Mouse (Mus musculus) midbrain, embryonic 15.5 days (tissue): ENCODE measurements around the gene Tns4. TPM values are rescaled to one million over a fixed set of nuclear protein-coding genes. Genes with fewer than 3 reads are reported as not detected.

ENCODE experiments used
- ATAC-seq: fragments of 200-750 bp; cut with Nextera tagmentation; replicated peaks from 2 replicates; pipeline ENCODE4 v1.8.0; 2017; ENCODE audit warnings: moderate TSS enrichment
- H3K27ac ChIP-seq: fragments of 300-500 bp; sonication (generic); 2 replicates; pipeline ENCODE4 v1.5.1; 2015; ENCODE audit warnings: mild to moderate bottlenecking, inconsistent platforms
- H3K27me3 ChIP-seq: fragments of 300-500 bp; sonication (generic); replicated peaks from 2 replicates; pipeline ENCODE4 v1.6.1; 2015; ENCODE audit warnings: inconsistent platforms
- H3K36me3 ChIP-seq: fragments of 300-500 bp; sonication (generic); replicated peaks from 2 replicates; pipeline ENCODE4 v1.6.1; 2015; ENCODE audit warnings: inconsistent platforms
- H3K4me1 ChIP-seq: fragments of 300-500 bp; sonication (generic); 2 replicates; pipeline ENCODE4 v1.6.1; 2015; ENCODE audit warnings: inconsistent platforms
- H3K4me2 ChIP-seq: fragments of 300-500 bp; sonication (generic); 2 replicates; pipeline ENCODE4 v1.6.1; 2015; ENCODE audit warnings: inconsistent platforms, mild to moderate bottlenecking, moderate library complexity
- H3K4me3 ChIP-seq: fragments of 300-500 bp; sonication (generic); 2 replicates; pipeline ENCODE4 v1.5.1; 2015; ENCODE audit warnings: mild to moderate bottlenecking, inconsistent platforms
- H3K9ac ChIP-seq: fragments of 300-500 bp; sonication (generic); 2 replicates; pipeline ENCODE4 v1.6.1; 2015; ENCODE audit warnings: mild to moderate bottlenecking, inconsistent platforms
- H3K9me3 ChIP-seq: fragments of 300-500 bp; sonication (generic); 2 replicates; pipeline ENCODE4 v1.6.1; 2016; ENCODE audit warnings: inconsistent platforms
- WGBS: fragments of 180-500 bp; shearing (Covaris S2); methylation state at CpG from one replicate; pipeline ENCODE4 v1.1.7; 2015; ENCODE audit warnings: mixed read lengths; 5-methylcytosine and 5-hydroxymethylcytosine counted together
- polyA plus RNA-seq: library from polyadenylated mRNA; unstranded; fragments of >200 nt; fragmentation: Nextera tagmentation; extraction: Ambion mirVana; gene quantifications from 2 replicates; pipeline ENCODE4 v1.2.1, GENCODE M21; 2015

Gene Tns4
- polyA plus RNA-seq, 1 experiment from 2014 or later: 0.09 TPM

DNA sequence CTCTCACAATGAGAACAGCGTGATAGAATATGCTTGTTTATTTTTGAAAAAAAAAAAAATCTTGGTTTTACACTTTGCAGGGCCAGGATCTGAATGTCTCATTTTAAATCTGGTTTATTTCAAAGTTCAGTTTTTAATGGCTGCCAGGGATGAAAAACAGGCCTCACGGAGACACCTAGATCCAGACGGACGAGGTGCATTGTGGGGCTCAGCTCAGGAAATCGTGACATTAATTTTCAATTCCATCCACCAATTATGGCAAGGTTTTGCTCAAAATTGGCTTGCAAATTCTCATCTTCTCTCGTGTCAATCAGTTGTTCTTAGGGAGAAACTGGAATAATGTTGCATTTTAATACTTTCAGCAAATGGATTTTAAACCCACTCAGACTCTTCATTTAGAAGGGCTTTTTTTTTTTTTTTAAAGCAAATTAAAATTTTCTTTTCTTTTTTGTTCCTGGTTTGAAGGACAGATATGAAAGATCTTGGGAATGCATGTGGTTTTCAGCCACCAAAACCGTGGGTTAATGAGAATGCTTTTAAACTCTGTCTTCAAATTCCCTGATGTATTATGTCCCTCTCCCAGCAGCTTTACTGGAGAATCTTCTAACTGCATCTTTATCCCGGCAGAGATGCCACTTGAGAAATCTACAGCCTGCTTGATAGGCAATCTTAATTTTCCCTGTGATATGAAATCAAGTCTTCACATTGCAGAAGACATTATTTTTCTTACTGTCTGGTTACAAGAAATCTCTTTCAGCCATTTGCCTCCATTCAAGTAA, 8.1 kb upstream of the Tns4 start:
- ATAC-seq: no peak
- H3K4me3 ChIP-seq: no peak overlapping the region
- no peak overlapping the region for H3K4me2 ChIP-seq
- WGBS: 64% methylated on average over 8 of the region's 8 CpGs
- no peaks in the 10 kb centered on the region for H3K27me3 ChIP-seq
- H3K27ac ChIP-seq: 0 out of 2 replicates have a peak overlapping the region, but pooled peaks have one; percentile 45
- H3K9ac ChIP-seq: no peak overlapping the region
- H3K36me3 ChIP-seq: no peaks in the 10 kb centered on the region
- no peaks in the 10 kb centered on the region for H3K4me1 ChIP-seq
- H3K9me3 ChIP-seq: no peaks in the 10 kb centered on the region

- H3K27ac ChIP-seq: no peak overlapping the region
- H3K4me3 ChIP-seq: no peak overlapping the region
- no peak overlapping the region for H3K4me2 ChIP-seq
- no peak for ATAC-seq
- H3K36me3 ChIP-seq: no peaks in the 10 kb centered on the region
- H3K4me1 ChIP-seq: no peaks in the 10 kb centered on the region
- no peaks in the 10 kb centered on the region for H3K27me3 ChIP-seq
- H3K9me3 ChIP-seq: no peaks in the 10 kb centered on the region
- no peak overlapping the region for H3K9ac ChIP-seq
- 84% methylated on average over 4 of the region's 4 CpGs for WGBS
Observed at GRCm38 (mm10) chr11:99096417-99096816, 7.3 kb upstream of the Tns4 start.

DNA sequence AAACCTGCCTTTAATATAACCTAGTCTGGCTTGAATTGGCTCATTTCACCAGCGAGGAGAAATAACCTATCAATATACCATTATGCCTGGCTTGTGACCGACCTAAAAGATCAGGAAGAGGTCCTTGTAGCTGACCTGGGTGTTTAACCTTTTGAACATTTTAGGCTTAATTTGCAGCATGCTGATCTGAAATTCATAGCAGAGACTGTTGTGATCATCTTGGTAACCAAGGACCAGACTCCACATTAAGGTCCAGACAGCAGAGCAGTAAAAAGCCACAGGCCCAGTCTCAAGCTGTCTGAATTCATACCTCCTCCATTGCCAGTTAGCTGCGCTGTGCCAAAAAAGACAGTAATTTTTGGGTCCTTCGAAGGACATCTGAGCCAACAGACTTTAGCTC, 6.7 kb upstream of the Tns4 start:
- Histone ChIP-seq H3K36me3 (no peaks in the 10 kb centered on the region), H3K4me1 (no peaks in the 10 kb centered on the region), H3K9ac (no peak overlapping the region), H3K27ac (no peak overlapping the region), H3K4me2 (no peak overlapping the region), H3K27me3 (no peaks in the 10 kb centered on the region), H3K4me3 (no peak overlapping the region), H3K9me3 (no peaks in the 10 kb centered on the region)
- ATAC-seq: no peak
- WGBS: 75% methylated on average over 4 of the region's 4 CpGs

- H3K4me3 ChIP-seq: no peak overlapping the region
- H3K27ac ChIP-seq: no peak overlapping the region
- no peak for ATAC-seq
- no peaks in the 10 kb centered on the region for H3K36me3 ChIP-seq
- 77% methylated on average over 2 of the region's 2 CpGs for WGBS
- no peak overlapping the region for H3K4me2 ChIP-seq
- H3K27me3 ChIP-seq: no peaks in the 10 kb centered on the region
- H3K9ac ChIP-seq: no peak overlapping the region
- no peaks in the 10 kb centered on the region for H3K9me3 ChIP-seq
- H3K4me1 ChIP-seq: no peaks in the 10 kb centered on the region
Observed at GRCm38 (mm10) chr11:99094911-99095676, 6.0 kb upstream of the Tns4 start.

GRCm38 (mm10) chr11:99093740-99094139, 4.6 kb upstream of the Tns4 start:
- H3K27me3 ChIP-seq: no peaks in the 10 kb centered on the region
- 87% methylated on average over 7 of the region's 7 CpGs for WGBS
- no peaks in the 10 kb centered on the region for H3K4me1 ChIP-seq
- no peaks in the 10 kb centered on the region for H3K36me3 ChIP-seq
- no peaks in the 10 kb centered on the region for H3K9me3 ChIP-seq
- no peak overlapping the region for H3K4me2 ChIP-seq
- H3K27ac ChIP-seq: no peak overlapping the region
- H3K9ac ChIP-seq: no peak overlapping the region
- H3K4me3 ChIP-seq: no peak overlapping the region
- no peak for ATAC-seq

GRCm38 (mm10) chr11:99091666-99092065, 2.6 kb upstream of the Tns4 start:
- 76% methylated on average over 2 of the region's 2 CpGs for WGBS
- Histone ChIP-seq H3K27ac (no peak overlapping the region), H3K4me2 (no peak overlapping the region), H3K9ac (no peak overlapping the region), H3K9me3 (no peaks in the 10 kb centered on the region), H3K27me3 (no peaks in the 10 kb centered on the region), H3K4me1 (no peaks in the 10 kb centered on the region), H3K4me3 (no peak overlapping the region), H3K36me3 (no peaks in the 10 kb centered on the region)
- ATAC-seq: no peak

GRCm38 (mm10) chr11:99090391-99090790, 1.3 kb upstream of the Tns4 start:
- Histone ChIP-seq H3K9ac (no peak overlapping the region), H3K27ac (no peak overlapping the region), H3K36me3 (no peaks in the 10 kb centered on the region), H3K9me3 (no peaks in the 10 kb centered on the region), H3K4me3 (no peak overlapping the region), H3K4me2 (no peak overlapping the region), H3K4me1 (no peaks in the 10 kb centered on the region), H3K27me3 (no peaks in the 10 kb centered on the region)
- 93% methylated on average over 8 of the region's 8 CpGs for WGBS
- no peak for ATAC-seq

- Histone ChIP-seq H3K36me3 (no peaks in the 10 kb centered on the region), H3K9me3 (no peaks in the 10 kb centered on the region), H3K27me3 (no peaks in the 10 kb centered on the region), H3K9ac (no peak overlapping the region), H3K4me2 (no peak overlapping the region), H3K4me1 (no peaks in the 10 kb centered on the region), H3K4me3 (no peak overlapping the region), H3K27ac (no peak overlapping the region)
- 66% methylated on average over 2 of the region's 2 CpGs for WGBS
- ATAC-seq: no peak
Observed at GRCm38 (mm10) chr11:99088486-99088885, 620 bp downstream of the Tns4 start.

GRCm38 (mm10) chr11:99084366-99084765, 4.7 kb downstream of the Tns4 start:
- no peak overlapping the region for H3K4me2 ChIP-seq
- no peak overlapping the region for H3K4me3 ChIP-seq
- H3K27me3 ChIP-seq: no peaks in the 10 kb centered on the region
- no peak overlapping the region for H3K27ac ChIP-seq
- no peaks in the 10 kb centered on the region for H3K36me3 ChIP-seq
- ATAC-seq: no peak
- 89% methylated on average over 9 of the region's 9 CpGs for WGBS
- no peaks in the 10 kb centered on the region for H3K9me3 ChIP-seq
- no peak overlapping the region for H3K9ac ChIP-seq
- H3K4me1 ChIP-seq: no peaks in the 10 kb centered on the region

GRCm38 (mm10) chr11:99083516-99083915, 5.6 kb downstream of the Tns4 start:
- ATAC-seq: no peak
- WGBS: 92% methylated on average over 8 of the region's 8 CpGs
- H3K36me3 ChIP-seq: no peaks in the 10 kb centered on the region
- no peak overlapping the region for H3K4me3 ChIP-seq
- no peaks in the 10 kb centered on the region for H3K4me1 ChIP-seq
- H3K27ac ChIP-seq: no peak overlapping the region
- no peaks in the 10 kb centered on the region for H3K9me3 ChIP-seq
- H3K4me2 ChIP-seq: no peak overlapping the region
- H3K9ac ChIP-seq: no peak overlapping the region
- H3K27me3 ChIP-seq: no peaks in the 10 kb centered on the region

DNA sequence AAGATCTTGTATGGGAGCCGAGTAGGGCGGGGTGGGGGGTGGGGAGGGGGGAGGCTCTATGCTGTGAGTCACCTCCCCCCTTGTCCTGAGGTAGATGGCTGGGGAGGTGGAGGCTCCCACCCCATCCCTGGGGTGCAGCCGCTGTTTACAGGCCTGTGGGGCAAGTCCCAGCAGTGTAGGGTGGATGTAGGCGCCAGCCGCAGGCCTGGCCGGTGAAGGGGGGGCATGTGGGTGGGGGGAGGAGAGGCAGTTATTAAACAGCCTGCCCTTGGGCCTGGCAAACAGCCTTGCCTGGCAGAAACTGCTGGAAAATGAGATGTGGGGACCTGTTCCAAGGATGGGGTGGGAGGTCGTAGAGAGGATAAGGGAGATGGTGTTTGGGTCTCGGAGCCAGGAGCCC, 7.0 kb downstream of the Tns4 start:
- 73% methylated on average over 8 of the region's 8 CpGs for WGBS
- no peak overlapping the region for H3K4me2 ChIP-seq
- H3K27me3 ChIP-seq: no peaks in the 10 kb centered on the region
- no peak overlapping the region for H3K9ac ChIP-seq
- H3K36me3 ChIP-seq: no peaks in the 10 kb centered on the region
- H3K4me1 ChIP-seq: no peaks in the 10 kb centered on the region
- no peak overlapping the region for H3K27ac ChIP-seq
- no peaks in the 10 kb centered on the region for H3K9me3 ChIP-seq
- no peak for ATAC-seq
- no peak overlapping the region for H3K4me3 ChIP-seq

DNA sequence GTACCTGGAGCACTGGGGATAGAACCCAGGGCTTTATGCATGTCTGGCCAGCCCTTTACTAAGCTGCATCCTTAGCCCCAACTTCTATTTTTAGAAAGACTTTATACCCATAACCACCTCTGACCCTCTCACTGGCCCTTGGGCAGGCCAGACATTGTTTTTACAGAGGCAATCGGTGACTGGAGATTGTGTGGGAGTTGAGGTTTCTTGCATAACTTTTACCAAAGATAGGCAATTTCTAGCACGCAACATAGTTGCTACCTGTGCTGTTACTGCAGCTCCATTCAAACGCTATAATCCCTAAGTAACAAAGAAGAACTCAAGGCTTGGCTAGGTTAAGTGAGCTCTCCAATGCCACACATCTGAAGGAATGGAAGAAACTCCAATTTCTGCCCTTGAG, 7.5 kb downstream of the Tns4 start:
- no peaks in the 10 kb centered on the region for H3K36me3 ChIP-seq
- no peaks in the 10 kb centered on the region for H3K4me1 ChIP-seq
- H3K4me3 ChIP-seq: no peak overlapping the region
- ATAC-seq: no peak
- no peaks in the 10 kb centered on the region for H3K9me3 ChIP-seq
- no peak overlapping the region for H3K4me2 ChIP-seq
- H3K27me3 ChIP-seq: no peaks in the 10 kb centered on the region
- no peak overlapping the region for H3K9ac ChIP-seq
- WGBS: 79% methylated on average over 3 of the region's 3 CpGs
- no peak overlapping the region for H3K27ac ChIP-seq
